Mouse (Mus musculus): ENCODE data around the gene Rfpl4. TPM values are rescaled to one million over a fixed set of nuclear protein-coding genes. Genes with fewer than 3 reads are reported as not detected.
"Not testable (repeated sequence)": the region's sequence is repeated elsewhere in the genome, so short reads cannot be mapped to it uniquely, and the experiment has no call there.

Rfpl4 gene
- 0.13 TPM in 1 of 2 replicates, not detected in the other for polyA plus RNA-seq (2015; fragmentation: Nextera tagmentation; extraction: Ambion mirVana)

- Histone ChIP-seq H3K36me3 (no peaks in the 10 kb centered on the region), H3K4me3 (no peak within 1 kb of the TSS), H3K4me1 (no peaks in the 10 kb centered on the region), H3K9me3 (no peaks in the 10 kb centered on the region), H3K27ac (replicated peaks) (no peak within 1 kb of the TSS), H3K27me3 (no peaks in the 10 kb centered on the region), H3K9ac (replicated peaks) (no peak within 1 kb of the TSS), H3K4me2 (replicated peaks) (no peak within 1 kb of the TSS)
- 89% methylated on average over 3 of the region's 3 CpGs for WGBS
- ATAC-seq (replicated peaks): no peak
These were observed at the start of gene Rfpl4 for GRCm38 (mm10) chr7:5116850-5117249. Gene Rfpl4 (minus strand): TSS chr7:5116950.

GRCm38 (mm10) chr7:5149570-5149969, 32.8 kb upstream of the Rfpl4 start, which contains the start of gene Vmn1r55:
Gene Vmn1r55 (minus strand): TSS chr7:5149670.
- H3K36me3 ChIP-seq; ATAC-seq (replicated peaks); H3K9me3 ChIP-seq; H3K27ac ChIP-seq (replicated peaks); H3K4me2 ChIP-seq (replicated peaks); H3K4me1 ChIP-seq; H3K9ac ChIP-seq (replicated peaks); H3K4me3 ChIP-seq; H3K27me3 ChIP-seq: not testable (repeated sequence)

GRCm38 (mm10) chr7:5125549-5126406, 9.0 kb upstream of the Rfpl4 start, which contains the start of gene Rasl2-9:
Gene Rasl2-9 (minus strand): TSS chr7:5125950.
- Histone ChIP-seq H3K4me2 (replicated peaks) (peak within 1 kb of the TSS; percentile 63), H3K9ac (replicated peaks) (peak within 1 kb of the TSS; percentile 46; the same call in 1 of the 2 replicates), H3K4me1 (0 out of 2 replicates have a peak, but pooled peaks cover 6% of the 10 kb centered on the region), H3K27me3 (no peaks in the 10 kb centered on the region), H3K27ac (replicated peaks) (no peak within 1 kb of the TSS), H3K36me3 (no peaks in the 10 kb centered on the region), H3K9me3 (no peaks in the 10 kb centered on the region), H3K4me3 (peak within 1 kb of the TSS; percentile 45)
- ATAC-seq (replicated peaks): peak; percentile 81
- WGBS: 19% methylated on average over 42 of the region's 42 CpGs

- Histone ChIP-seq H3K9ac (replicated peaks) (no peak overlapping the region), H3K36me3 (no peaks in the 10 kb centered on the region), H3K27me3 (no peaks in the 10 kb centered on the region), H3K4me3 (no peak overlapping the region), H3K4me2 (replicated peaks) (no peak overlapping the region), H3K9me3 (no peaks in the 10 kb centered on the region), H3K27ac (replicated peaks) (no peak overlapping the region), H3K4me1 (0 out of 2 replicates have a peak, but pooled peaks cover 6% of the 10 kb centered on the region)
- WGBS: 90% methylated on average over 8 of the region's 8 CpGs
- no peak for ATAC-seq (replicated peaks)
These were observed 8.3 kb upstream of the Rfpl4 start for GRCm38 (mm10) chr7:5125078-5125477.

GRCm38 (mm10) chr7:5112701-5113100, 4.0 kb downstream of the Rfpl4 start:
- no peak overlapping the region for H3K27ac ChIP-seq (replicated peaks)
- H3K4me2 ChIP-seq (replicated peaks): no peak overlapping the region
- H3K27me3 ChIP-seq: no peaks in the 10 kb centered on the region
- H3K9ac ChIP-seq (replicated peaks): no peak overlapping the region
- H3K9me3 ChIP-seq: no peaks in the 10 kb centered on the region
- WGBS: 44% methylated on average over 3 of the region's 3 CpGs
- no peak overlapping the region for H3K4me3 ChIP-seq
- no peaks in the 10 kb centered on the region for H3K4me1 ChIP-seq
- H3K36me3 ChIP-seq: no peaks in the 10 kb centered on the region
- ATAC-seq (replicated peaks): no peak

- Histone ChIP-seq H3K4me3 (no peak overlapping the region), H3K9ac (replicated peaks) (no peak overlapping the region), H3K4me1 (no peaks in the 10 kb centered on the region), H3K4me2 (replicated peaks) (no peak overlapping the region), H3K27me3 (no peaks in the 10 kb centered on the region), H3K27ac (replicated peaks) (no peak overlapping the region), H3K9me3 (no peaks in the 10 kb centered on the region), H3K36me3 (no peaks in the 10 kb centered on the region)
- 81% methylated on average over 8 of the region's 8 CpGs for WGBS
- no peak for ATAC-seq (replicated peaks)
These were observed 7.4 kb downstream of the Rfpl4 start for GRCm38 (mm10) chr7:5109301-5109700.

- Histone ChIP-seq H3K9me3 (no peaks in the 10 kb centered on the region), H3K27me3 (no peaks in the 10 kb centered on the region), H3K27ac (replicated peaks) (no peak overlapping the region), H3K4me1 (no peaks in the 10 kb centered on the region), H3K4me3 (no peak overlapping the region), H3K4me2 (replicated peaks) (no peak overlapping the region), H3K36me3 (no peaks in the 10 kb centered on the region), H3K9ac (replicated peaks) (no peak overlapping the region)
- WGBS: 81% methylated on average over 4 of the region's 4 CpGs
- ATAC-seq (replicated peaks): no peak
These were observed 8.5 kb downstream of the Rfpl4 start for GRCm38 (mm10) chr7:5108272-5108671.

GRCm38 (mm10) chr7:5102564-5102963, 14.2 kb downstream of the Rfpl4 start:
- no peak overlapping the region for H3K27ac ChIP-seq (replicated peaks)
- 86% methylated on average over 2 of the region's 2 CpGs for WGBS
- ATAC-seq (replicated peaks): no peak

GRCm38 (mm10) chr7:5101066-5101663, 15.6 kb downstream of the Rfpl4 start:
- no peak overlapping the region for H3K27ac ChIP-seq (replicated peaks)
- no peak overlapping the region for H3K4me3 ChIP-seq
- 93% methylated on average over 10 of the region's 10 CpGs for WGBS
- peaks cover 25% of the 10 kb centered on the region for H3K36me3 ChIP-seq
- no peaks in the 10 kb centered on the region for H3K27me3 ChIP-seq
- H3K4me2 ChIP-seq (replicated peaks): no peak overlapping the region
- H3K9me3 ChIP-seq: no peaks in the 10 kb centered on the region
- H3K9ac ChIP-seq (replicated peaks): no peak overlapping the region
- no peak for ATAC-seq (replicated peaks)
- no peaks in the 10 kb centered on the region for H3K4me1 ChIP-seq

More at GRCm38 (mm10) chr7:5102564-5102963, 14.2 kb downstream of the Rfpl4 start:
- H3K4me1 ChIP-seq: no peaks in the 10 kb centered on the region
- no peaks in the 10 kb centered on the region for H3K27me3 ChIP-seq
- peaks cover 16% of the 10 kb centered on the region for H3K36me3 ChIP-seq
- H3K4me3 ChIP-seq: no peak overlapping the region
- no peaks in the 10 kb centered on the region for H3K9me3 ChIP-seq
- H3K4me2 ChIP-seq (replicated peaks): no peak overlapping the region
- H3K9ac ChIP-seq (replicated peaks): no peak overlapping the region

- Histone ChIP-seq H3K9ac (replicated peaks) (no peak overlapping the region), H3K4me1 (no peaks in the 10 kb centered on the region), H3K27me3 (no peaks in the 10 kb centered on the region), H3K9me3 (no peaks in the 10 kb centered on the region), H3K36me3 (peaks cover 38% of the 10 kb centered on the region), H3K4me2 (replicated peaks) (no peak overlapping the region), H3K27ac (replicated peaks) (no peak overlapping the region), H3K4me3 (no peak overlapping the region)
- WGBS: 94% methylated on average over 3 of the region's 3 CpGs
- no peak for ATAC-seq (replicated peaks)
These were observed 17.0 kb downstream of the Rfpl4 start for GRCm38 (mm10) chr7:5099796-5100195.

- H3K27ac ChIP-seq (replicated peaks): no peak overlapping the region
- no peak overlapping the region for H3K9ac ChIP-seq (replicated peaks)
- H3K4me3 ChIP-seq: no peak overlapping the region
- peaks cover 47% of the 10 kb centered on the region for H3K36me3 ChIP-seq
- H3K4me1 ChIP-seq: no peaks in the 10 kb centered on the region
- no peak overlapping the region for H3K4me2 ChIP-seq (replicated peaks)
- ATAC-seq (replicated peaks): no peak
- H3K9me3 ChIP-seq: no peaks in the 10 kb centered on the region
- no peaks in the 10 kb centered on the region for H3K27me3 ChIP-seq
- WGBS: 95% methylated on average over 5 of the region's 5 CpGs
These were observed 18.0 kb downstream of the Rfpl4 start for GRCm38 (mm10) chr7:5098769-5099168.

- WGBS: 90% methylated on average over 21 of the region's 21 CpGs
- Histone ChIP-seq H3K4me2 (replicated peaks) (no peak overlapping the region), H3K9ac (replicated peaks) (no peak overlapping the region), H3K27ac (replicated peaks) (no peak overlapping the region), H3K9me3 (no peaks in the 10 kb centered on the region), H3K4me1 (no peaks in the 10 kb centered on the region), H3K36me3 (peaks cover 62% of the 10 kb centered on the region), H3K27me3 (no peaks in the 10 kb centered on the region), H3K4me3 (no peak overlapping the region)
- no peak for ATAC-seq (replicated peaks)
These were observed 23.8 kb downstream of the Rfpl4 start for GRCm38 (mm10) chr7:5092831-5093510.

All from forebrain, embryonic 15.5 days (tissue).